In the genomic region with DNA sequence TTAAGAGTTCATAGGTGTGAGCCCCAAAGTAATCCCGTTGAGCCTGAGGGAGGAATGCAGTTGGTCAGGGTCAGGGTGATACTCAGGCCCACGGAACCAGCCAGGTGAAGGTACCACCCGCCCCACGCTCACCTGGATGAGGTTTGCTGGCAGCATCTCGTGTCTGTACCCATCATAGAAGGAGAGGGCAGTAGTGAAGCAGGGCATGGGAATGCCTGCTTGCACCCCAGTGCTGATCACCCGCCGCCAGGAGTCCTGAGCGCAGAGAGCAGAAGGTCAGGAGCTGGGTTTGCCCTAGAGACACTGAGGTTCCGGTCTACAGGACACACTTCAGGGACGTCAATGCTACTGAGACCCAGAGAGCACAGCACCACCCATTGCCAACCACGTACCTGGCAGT, we compare ENCODE assay signal across 26 mouse cellular contexts. TPM values are rescaled to one million over a fixed set of nuclear protein-coding genes. Genes with fewer than 3 reads are reported as not detected.
DNase-seq lines count a peak whose midpoint lies in the region; ATAC-seq and TF ChIP-seq lines count a peak whose summit lies in the region.
"Had no signal": no experiment of that assay in that cellular context is flagged by ENCODE, and none has a peak within 500 bp of the region (broad histone marks: within the 10 kb centered on the region; RNA-seq: fewer than 3 reads in every experiment).

No protein-coding gene starts in this region.

- H3K9ac ChIP-seq in liver, embryonic 15.5 days, result no peak overlapping the region
- no peak overlapping the region for H3K9ac ChIP-seq in liver, postnatal 0 days (replicated peaks)
- H3K9ac ChIP-seq: forebrain, embryonic 13.5 days; hindbrain, embryonic 15.5 days had no signal

- no peak overlapping the region for H3K4me3 ChIP-seq in heart, embryonic 10.5 days
- no peak overlapping the region for H3K4me3 ChIP-seq in liver, embryonic 15.5 days (replicated peaks)
- H3K4me3 ChIP-seq in bone marrow, adult 2 months (replicated peaks; ENCODE audit: control insufficient read depth, low read depth, low read length), result no peak overlapping the region
- no peak overlapping the region for H3K4me3 ChIP-seq in liver, postnatal 0 days (ENCODE audit: low read depth, low read length)
- H3K4me3 ChIP-seq: forebrain, embryonic 10.5 days; forebrain, embryonic 13.5 days; heart, adult 2 months; hindbrain, embryonic 10.5 days; hindbrain, embryonic 15.5 days had no signal

- 91% methylated on average over 11 of the region's 11 CpGs for WGBS in heart, embryonic 10.5 days
- 79% methylated on average over 11 of the region's 11 CpGs for WGBS in liver, embryonic 15.5 days (ENCODE audit: insufficient replicate concordance)
- WGBS in bone marrow, adult 2 months, result 90% methylated on average over 11 of the region's 11 CpGs
- 82% methylated on average over 11 of the region's 11 CpGs for WGBS in liver, postnatal 0 days (ENCODE audit: insufficient replicate concordance)

- H3K4me2 ChIP-seq in liver, embryonic 15.5 days, result no peak overlapping the region
- H3K4me2 ChIP-seq in liver, postnatal 0 days (ENCODE audit: low read depth, low read length), result no peak overlapping the region
- H3K4me2 ChIP-seq: forebrain, embryonic 13.5 days; heart, embryonic 11.5 days; hindbrain, embryonic 15.5 days had no signal

- H3K36me3 ChIP-seq in heart, embryonic 10.5 days, result peaks cover 66% of the 10 kb centered on the region
- H3K36me3 ChIP-seq in liver, embryonic 15.5 days (replicated peaks), result peaks cover 59% of the 10 kb centered on the region
- H3K36me3 ChIP-seq in liver, postnatal 0 days (replicated peaks; ENCODE audit: insufficient read depth, low read length), result peaks cover 46% of the 10 kb centered on the region

- TF ChIP-seq POLR2A in bone marrow, adult 2 months (IDR thresholded peaks at IDR 0.05; ENCODE audit: borderline replicate concordance, control insufficient read depth, low read depth, low read length), result no peak

- TF ChIP-seq EP300 in liver, postnatal 0 days (IDR thresholded peaks at IDR 0.05; ENCODE audit: low read depth), result no peak

- no peak for TF ChIP-seq CTCF in bone marrow, adult 2 months (IDR thresholded peaks at IDR 0.05; ENCODE audit: control insufficient read depth, insufficient read depth, low read length)
- no peak for TF ChIP-seq CTCF in liver, postnatal 0 days (IDR thresholded peaks at IDR 0.05; ENCODE audit: low read depth)

- no peaks in the 10 kb centered on the region for H3K9me3 ChIP-seq in heart, embryonic 10.5 days
- no peaks in the 10 kb centered on the region for H3K9me3 ChIP-seq in liver, embryonic 15.5 days (replicated peaks)
- no peaks in the 10 kb centered on the region for H3K9me3 ChIP-seq in liver, postnatal 0 days (ENCODE audit: low read length)
- H3K9me3 ChIP-seq: forebrain, embryonic 13.5 days; hindbrain, embryonic 15.5 days had no signal

- ATAC-seq in liver, embryonic 15.5 days (ENCODE audit: insufficient read depth), result no peak
- no peak for ATAC-seq in liver, postnatal 0 days
- ATAC-seq: forebrain, embryonic 13.5 days; forebrain, embryonic 16.5 days; Patski had no signal

- H3K27ac ChIP-seq in heart, embryonic 10.5 days, result no peak overlapping the region
- 0 out of 2 replicates have a peak overlapping the region, but pooled peaks have one; percentile 67 for H3K27ac ChIP-seq in liver, embryonic 15.5 days (replicated peaks)
- H3K27ac ChIP-seq in bone marrow, adult 2 months (ENCODE audit: control insufficient read depth, insufficient read depth, low read depth, low read length, poor library complexity), result 0 out of 2 replicates have a peak overlapping the region, but pooled peaks have one; percentile 35
- peak overlapping the region; percentile 84 for H3K27ac ChIP-seq in liver, postnatal 0 days (ENCODE audit: low read depth)
- H3K27ac ChIP-seq: forebrain, embryonic 10.5 days; forebrain, embryonic 13.5 days; heart, adult 2 months; hindbrain, embryonic 10.5 days; hindbrain, embryonic 15.5 days had no signal

- H3K4me1 ChIP-seq in heart, embryonic 10.5 days, result peaks cover 10% of the 10 kb centered on the region
- peaks cover 37% of the 10 kb centered on the region for H3K4me1 ChIP-seq in liver, embryonic 15.5 days (replicated peaks)
- H3K4me1 ChIP-seq in bone marrow, adult 2 months (ENCODE audit: control insufficient read depth, insufficient read depth, low read length), result peaks cover 5% of the 10 kb centered on the region; the same call in 1 of the 2 replicates
- peaks cover 16% of the 10 kb centered on the region for H3K4me1 ChIP-seq in liver, postnatal 0 days (ENCODE audit: insufficient read depth)
- H3K4me1 ChIP-seq: forebrain, embryonic 13.5 days; hindbrain, embryonic 15.5 days had no signal

- no peaks in the 10 kb centered on the region for H3K27me3 ChIP-seq in heart, embryonic 10.5 days (ENCODE audit: insufficient read depth, poor library complexity, severe bottlenecking)
- H3K27me3 ChIP-seq in liver, embryonic 15.5 days, result no peaks in the 10 kb centered on the region
- H3K27me3 ChIP-seq in liver, postnatal 0 days (ENCODE audit: insufficient read depth, low read length), result no peaks in the 10 kb centered on the region
- H3K27me3 ChIP-seq: CH12.LX; forebrain, embryonic 13.5 days; hindbrain, embryonic 15.5 days; Patski had no signal

- DNase-seq in heart, adult 11 months, result peak; percentile 90
- DNase-seq in heart, embryonic 10.5 days (ENCODE audit: low spot score), result no peak
- DNase-seq in liver, result no peak
- no peak for DNase-seq in liver, postnatal 0 days
- DNase-seq in c-Kit-positive CD71-positive TER-119-positive erythroid progenitor cells, embryonic 14.5 days (ENCODE audit: low spot score), result no peak
- DNase-seq: B cell, adult 2 months; cerebellum, adult 18-20 months; cerebellum, adult 9-10 months; cerebellum, postnatal 14 days; gastrocnemius, postnatal 25 days; heart, adult 2 months; heart, postnatal 36 days had no signal

RNA-seq across cellular contexts. Expression of gene Cenps, which starts 13.3 kb away (rescaled TPM):
- polyA plus RNA-seq in heart, embryonic 10.5 days (2016; fragmentation: Nextera tagmentation; extraction: Ambion mirVana), result 29.7 and 38.6 TPM in 2 replicates
- 9.8 and 12.4 TPM in 2 replicates for polyA plus RNA-seq in liver, embryonic 15.5 days (2015; fragmentation: Nextera tagmentation; extraction: Ambion mirVana)
- polyA plus RNA-seq in bone marrow, adult 2 months (2011; ENCODE audit: insufficient read depth, insufficient read length, low replicate concordance, missing spikeins), result 37.7 and 47.8 TPM in 2 replicates
- 8.4 and 8.7 TPM in 2 replicates for polyA plus RNA-seq in liver, postnatal 0 days (2015; fragmentation: Nextera tagmentation; extraction: Ambion mirVana)

RNA-seq across cellular contexts. Expression of gene Pgd, which starts 15.8 kb away (rescaled TPM):
- polyA plus RNA-seq in heart, embryonic 10.5 days (2016; fragmentation: Nextera tagmentation; extraction: Ambion mirVana), result 116 and 133 TPM in 2 replicates
- polyA plus RNA-seq in liver, embryonic 15.5 days (2015; fragmentation: Nextera tagmentation; extraction: Ambion mirVana), result 73.5 and 73.9 TPM in 2 replicates
- 68.6 and 170 TPM in 2 replicates for polyA plus RNA-seq in bone marrow, adult 2 months (2011; ENCODE audit: insufficient read depth, insufficient read length, low replicate concordance, missing spikeins)
- 43.4 and 49.9 TPM in 2 replicates for polyA plus RNA-seq in liver, postnatal 0 days (2015; fragmentation: Nextera tagmentation; extraction: Ambion mirVana)

RNA-seq across cellular contexts. Expression of gene Cort, which starts 24.2 kb away (rescaled TPM):
- 0.28 TPM in 1 of 2 replicates, not detected in the other for polyA plus RNA-seq in heart, embryonic 10.5 days (2016; fragmentation: Nextera tagmentation; extraction: Ambion mirVana)
- polyA plus RNA-seq in liver, embryonic 15.5 days (2015; fragmentation: Nextera tagmentation; extraction: Ambion mirVana), result 0.14 TPM in 1 of 2 replicates, not detected in the other
- 1.5 TPM in 1 of 2 replicates, not detected in the other for polyA plus RNA-seq in bone marrow, adult 2 months (2011; ENCODE audit: insufficient read depth, insufficient read length, low replicate concordance, missing spikeins)
- polyA plus RNA-seq in liver, postnatal 0 days (2015; fragmentation: Nextera tagmentation; extraction: Ambion mirVana), result not detected in 2 replicates
- polyA plus RNA-seq: embryonic facial prominence, embryonic 11.5 days; forebrain, embryonic 13.5 days; gonadal fat pad, adult 2 months; heart, adult 2 months; heart, postnatal 0 days; intestine, embryonic 14.5 days had no signal

RNA-seq across cellular contexts. Expression of gene Dffa, which starts 46.8 kb away (rescaled TPM):
- 43.4 and 48.9 TPM in 2 replicates for polyA plus RNA-seq in heart, embryonic 10.5 days (2016; fragmentation: Nextera tagmentation; extraction: Ambion mirVana)
- polyA plus RNA-seq in liver, embryonic 15.5 days (2015; fragmentation: Nextera tagmentation; extraction: Ambion mirVana), result 14.4 and 17.7 TPM in 2 replicates
- 5.5 and 12.4 TPM in 2 replicates for polyA plus RNA-seq in bone marrow, adult 2 months (2011; ENCODE audit: insufficient read depth, insufficient read length, low replicate concordance, missing spikeins)
- 12.5 and 13.4 TPM in 2 replicates for polyA plus RNA-seq in liver, postnatal 0 days (2015; fragmentation: Nextera tagmentation; extraction: Ambion mirVana)

RNA-seq across cellular contexts. Expression of gene Pex14, which starts 51.0 kb away (rescaled TPM):
- 53.6 and 59.7 TPM in 2 replicates for polyA plus RNA-seq in heart, embryonic 10.5 days (2016; fragmentation: Nextera tagmentation; extraction: Ambion mirVana)
- 27.2 and 29.6 TPM in 2 replicates for polyA plus RNA-seq in liver, embryonic 15.5 days (2015; fragmentation: Nextera tagmentation; extraction: Ambion mirVana)
- polyA plus RNA-seq in bone marrow, adult 2 months (2011; ENCODE audit: insufficient read depth, insufficient read length, low replicate concordance, missing spikeins), result 5.6 and 12.4 TPM in 2 replicates
- polyA plus RNA-seq in liver, postnatal 0 days (2015; fragmentation: Nextera tagmentation; extraction: Ambion mirVana), result 47.5 and 53.6 TPM in 2 replicates
